Mouse (Mus musculus): ENCODE measurements at regions not wholly inside any gene's neighbourhood (a gene's known extent, or its start where the extent isn't known, plus 50 kb on each side); places are given as distances from the start of the nearest gene placed in this dataset.

DNA sequence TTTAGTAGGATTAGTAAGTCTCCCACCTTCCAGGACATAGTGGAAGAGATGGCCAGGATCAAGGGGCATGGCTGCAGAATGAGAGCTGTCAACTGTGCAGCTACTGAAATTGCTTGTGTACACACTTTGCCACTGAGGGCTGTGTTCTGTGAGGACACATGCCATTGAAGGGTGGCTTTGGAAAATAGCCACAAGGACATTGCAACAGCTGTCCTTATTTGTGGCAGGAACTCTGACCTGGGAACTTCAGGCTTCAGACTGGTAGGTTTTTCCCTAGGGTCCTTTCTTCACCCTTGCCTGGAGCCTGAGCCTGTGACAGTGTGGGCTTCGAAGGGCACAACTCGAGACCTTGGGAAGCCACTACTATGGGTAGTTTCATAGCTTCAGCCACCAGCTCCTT is 64.2 kb upstream of the Ywhaq start:
- DNase-seq (ENCODE audit: low read depth), result no peak

GRCm38 (mm10) chr12:21480226-21480625 is 62.8 kb upstream of the Ywhaq start:
- DNase-seq (ENCODE audit: low read depth), result no peak

DNA sequence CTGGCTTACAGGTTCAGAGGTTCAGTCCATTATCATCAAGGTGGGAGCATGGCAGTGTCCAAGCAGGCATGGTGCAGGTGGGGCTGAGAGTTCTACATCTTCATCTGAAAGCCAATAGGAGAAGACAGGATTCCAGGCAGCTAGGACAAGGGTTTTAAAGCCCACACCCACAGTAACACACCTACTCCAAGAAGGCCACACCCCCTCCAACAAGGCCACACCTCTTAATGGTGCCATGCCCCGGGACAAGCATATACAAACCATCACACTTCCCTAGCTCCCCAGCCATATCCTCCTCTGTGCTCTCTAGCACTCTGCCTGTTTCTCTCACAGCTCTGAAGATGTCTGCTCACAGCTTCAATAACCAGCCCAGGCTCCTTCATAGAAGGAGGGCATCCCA is 61.8 kb upstream of the Ywhaq start:
- DNase-seq (ENCODE audit: low read depth), result no peak

DNA sequence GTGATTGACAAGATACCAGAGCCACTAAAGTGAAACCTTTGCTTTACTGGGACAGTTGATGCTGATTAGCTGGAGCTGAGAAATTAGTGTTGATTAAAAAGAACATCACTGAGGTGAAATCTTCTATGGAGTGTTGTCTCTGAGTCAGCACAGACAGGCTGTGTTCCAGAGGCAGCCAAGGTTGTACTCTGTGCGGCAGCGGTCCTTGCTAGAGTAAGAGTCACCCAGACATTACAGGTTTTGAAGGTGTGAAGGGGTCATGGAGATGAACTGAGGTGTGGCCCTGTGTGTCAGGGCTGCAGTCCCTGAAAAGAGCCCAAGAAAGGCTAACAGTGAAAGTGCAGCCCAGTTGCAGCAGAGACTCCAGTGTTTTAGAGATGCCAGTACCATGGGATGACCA is 59.1 kb upstream of the Ywhaq start:
- no peak for DNase-seq (ENCODE audit: low read depth)

GRCm38 (mm10) chr12:21472951-21473710 is 55.7 kb upstream of the Ywhaq start:
- DNase-seq (ENCODE audit: low read depth), result no peak

GRCm38 (mm10) chr12:21472487-21472886 is 55.0 kb upstream of the Ywhaq start:
- DNase-seq (ENCODE audit: low read depth), result peak; percentile 95

GRCm38 (mm10) chr12:21471986-21472385 is 54.5 kb upstream of the Ywhaq start:
- no peak for DNase-seq (ENCODE audit: low read depth)

GRCm38 (mm10) chr12:21470286-21470685 is 52.8 kb upstream of the Ywhaq start:
- no peak for DNase-seq (ENCODE audit: low read depth)

Data from fibroblast of lung, adult 2 months (primary cell).